Mouse (Mus musculus): ENCODE measurements around the gene Mief2.

DNA sequence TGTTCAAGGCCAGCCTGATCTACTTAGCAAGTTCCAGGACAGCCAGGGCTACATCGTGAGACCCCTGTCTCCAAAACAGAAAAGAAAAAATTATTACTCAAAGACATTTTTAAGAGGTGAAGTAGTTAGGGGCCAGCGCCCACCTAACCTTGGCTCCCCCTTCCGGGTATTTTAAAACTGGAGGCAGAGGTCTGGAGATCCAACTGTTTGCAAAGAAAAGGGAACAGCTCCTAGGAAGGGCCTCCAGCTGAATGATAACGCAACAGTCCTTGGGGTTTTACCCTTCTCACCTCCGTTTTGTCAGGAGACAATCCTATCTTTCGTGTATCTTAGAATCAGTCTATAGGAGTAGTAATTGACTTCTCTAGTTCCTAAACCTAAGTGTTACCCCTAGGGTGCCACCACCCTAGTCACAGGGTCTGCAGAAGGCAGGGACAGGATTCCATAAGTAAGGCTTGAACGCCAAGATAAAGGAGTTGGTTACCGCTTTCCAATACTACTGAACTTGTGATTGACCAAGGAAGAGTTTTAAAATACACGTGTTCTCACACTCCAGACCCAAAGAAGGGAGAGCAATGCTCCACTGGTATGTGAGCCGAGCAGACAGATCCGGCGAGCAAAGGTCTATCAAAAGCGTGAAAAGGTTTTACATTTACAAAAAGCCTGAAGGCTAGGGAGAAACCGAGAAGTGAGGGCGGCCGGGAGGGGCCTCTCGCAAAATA, 48.1 kb downstream of the Mief2 start:
- TF ChIP-seq CTCF (conservative IDR thresholded peaks at IDR 0.05; ENCODE audit: low read length) (no peak), NANOG (IDR thresholded peaks at IDR 0.05; ENCODE audit: borderline replicate concordance, low read length) (no peak), POU5F1 (IDR thresholded peaks at IDR 0.05; ENCODE audit: borderline replicate concordance, low read length) (no peak)
